Mouse (Mus musculus): ENCODE data around the gene Rtl8b. TPM values are rescaled to one million over a fixed set of nuclear protein-coding genes. Genes with fewer than 3 reads are reported as not detected.
"Not testable (repeated sequence)": the region's sequence is repeated elsewhere in the genome, so short reads cannot be mapped to it uniquely, and the experiment has no call there.

The Rtl8b gene
- polyA plus RNA-seq, 1 experiment: 406 TPM

DNA sequence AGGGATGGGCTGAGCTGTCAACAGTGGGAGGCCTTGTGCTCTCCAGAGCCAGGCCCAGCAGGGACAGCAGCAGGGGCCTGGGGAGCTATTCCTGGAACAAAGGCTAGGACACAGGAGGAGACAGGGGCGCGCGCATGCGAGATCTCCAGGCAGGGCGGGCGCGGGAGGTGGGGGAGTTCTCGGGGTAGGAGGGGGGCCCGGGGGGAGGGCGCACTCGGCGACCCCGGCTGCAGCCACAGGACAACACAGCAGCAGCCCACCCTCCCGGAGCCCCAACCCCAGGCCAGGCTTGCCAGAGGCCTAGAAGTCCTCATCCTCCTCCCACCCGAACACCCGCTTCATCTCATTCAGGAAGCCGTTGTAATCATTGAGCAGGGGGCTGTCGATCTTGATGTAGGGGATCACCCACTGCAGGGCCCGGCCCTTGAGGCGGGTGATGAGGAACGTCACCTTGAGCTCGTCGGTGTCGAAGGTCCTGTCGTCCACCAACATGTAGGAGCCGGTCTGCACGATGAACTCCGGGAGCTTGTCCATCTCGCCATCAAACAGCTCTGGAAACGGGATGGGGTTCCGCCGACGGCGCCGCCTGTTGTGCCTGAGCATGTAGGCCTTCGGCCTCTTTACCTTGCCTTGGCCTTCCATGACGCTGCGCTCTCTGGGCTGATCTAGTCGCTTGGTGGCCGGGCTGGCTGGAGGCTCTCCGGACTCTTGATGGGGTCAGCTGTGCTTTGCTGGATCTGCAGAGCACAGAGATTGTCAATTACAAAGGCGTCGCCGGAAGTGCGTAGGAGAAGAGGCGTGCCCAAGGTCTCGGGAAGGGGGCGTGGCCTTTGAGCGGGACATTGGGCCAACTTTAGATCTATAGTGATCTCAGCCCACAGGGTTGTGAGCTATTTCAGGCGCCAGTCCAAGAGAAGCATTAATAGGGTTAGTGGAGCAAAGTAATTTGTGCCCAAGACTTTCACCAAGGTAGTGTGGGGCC is 26.9 kb downstream of the Rtl8b start, which contains the start of gene Rtl8a:
Rtl8a (minus strand) TSS at position 703 of the 982 bp plus-strand sequence.
- 15% methylated on average over 13 of the region's 50 CpGs for WGBS
- TF ChIP-seq POLR2A (IDR thresholded peaks at IDR 0.05; ENCODE audit: borderline replicate concordance, insufficient read depth, low read length): peak; percentile 16; the same call in 1 of the 2 replicates
- peak within 1 kb of the TSS; percentile 43 for H3K4me3 ChIP-seq (replicated peaks; ENCODE audit: insufficient read depth, low read depth, low read length)
- peak within 1 kb of the TSS; percentile 85; the same call in 1 of the 2 replicates for H3K27ac ChIP-seq (ENCODE audit: insufficient read depth, low read length)
- H3K4me1 ChIP-seq (ENCODE audit: control insufficient read depth, insufficient read depth, low read length); H3K27me3 ChIP-seq (ENCODE audit: control insufficient read depth, insufficient read depth, low read length): not testable (repeated sequence)
- peak; percentile 82 to 85 for DNase-seq

DNA sequence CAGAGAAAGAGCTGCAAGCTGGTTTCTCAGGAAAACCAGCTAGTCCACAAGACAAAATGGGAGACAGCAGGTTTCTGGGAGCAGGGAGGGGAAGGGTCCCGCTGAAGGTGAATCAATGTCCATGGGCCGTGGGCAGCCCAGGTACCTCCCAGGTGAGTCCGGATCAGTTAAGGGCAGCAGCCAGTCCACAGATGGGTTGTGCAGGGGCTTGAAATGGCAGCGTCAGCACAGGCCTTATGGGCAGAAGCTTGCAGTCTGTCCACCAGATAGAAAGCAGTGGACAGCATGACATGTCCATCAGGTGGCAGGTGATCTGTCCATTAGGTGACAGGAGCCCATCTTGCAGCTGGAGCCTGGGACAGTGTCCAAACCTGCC is 27.6 kb downstream of the Rtl8b start:
- 10% methylated on average over 3 of the region's 4 CpGs for WGBS

DNA sequence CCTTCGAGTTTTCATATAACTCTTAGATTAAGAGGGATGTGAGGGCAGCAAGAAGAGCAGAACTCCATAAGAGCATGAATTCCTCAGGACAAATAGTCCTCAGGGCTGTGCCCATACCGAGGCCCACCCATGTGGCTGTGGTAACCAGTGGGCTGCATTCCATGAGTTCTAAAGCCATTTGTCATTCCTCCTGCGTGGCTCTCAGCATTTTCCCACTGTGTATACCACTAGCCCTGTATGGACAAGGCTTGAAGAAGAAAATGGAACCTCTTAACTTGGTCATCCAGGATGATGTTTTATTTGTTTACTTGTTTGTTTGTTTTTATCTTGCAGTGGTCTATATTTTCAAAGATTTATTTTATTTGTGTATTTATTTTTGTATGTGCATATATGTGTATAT is 32.1 kb downstream of the Rtl8b start:
- H3K4me1 ChIP-seq (ENCODE audit: control insufficient read depth, insufficient read depth, low read length); DNase-seq; H3K27ac ChIP-seq (ENCODE audit: insufficient read depth, low read length); H3K27me3 ChIP-seq (ENCODE audit: control insufficient read depth, insufficient read depth, low read length); H3K4me3 ChIP-seq (replicated peaks; ENCODE audit: insufficient read depth, low read depth, low read length): not testable (repeated sequence)
- WGBS: 34% methylated on average over 3 of the region's 3 CpGs

More for the DNA sequence above, 27.6 kb downstream of the Rtl8b start:
- not testable (repeated sequence) for H3K27me3 ChIP-seq (ENCODE audit: control insufficient read depth, insufficient read depth, low read length); H3K4me3 ChIP-seq (replicated peaks; ENCODE audit: insufficient read depth, low read depth, low read length); H3K27ac ChIP-seq (ENCODE audit: insufficient read depth, low read length); H3K4me1 ChIP-seq (ENCODE audit: control insufficient read depth, insufficient read depth, low read length)
- DNase-seq: peak; percentile 11 to 29

Other genes starting within 250 kb of the Rtl8b start
- not detected in 2 replicates for gene Etd, start 235.5 kb downstream of the Rtl8b start, polyA plus RNA-seq (2012; rRNA removed)
- 296 and 324 TPM in 2 replicates for gene Rtl8c, start 62.4 kb downstream of the Rtl8b start, polyA plus RNA-seq (2012; rRNA removed)
- gene Gm14597, start 61.4 kb downstream of the Rtl8b start, polyA plus RNA-seq (2012; rRNA removed): not detected in 2 replicates
- gene Rtl8a, start 26.7 kb downstream of the Rtl8b start, polyA plus RNA-seq (2012; rRNA removed): 362 and 398 TPM in 2 replicates
- 0.39 and 0.49 TPM in 2 replicates for gene 4930502E18Rik, start 54.4 kb upstream of the Rtl8b start, polyA plus RNA-seq (2012; rRNA removed)
- 0.11 TPM in 1 of 2 replicates, not detected in the other for gene 1700013H16Rik, start 87.4 kb upstream of the Rtl8b start, polyA plus RNA-seq (2012; rRNA removed)
- 0.06 and 0.10 TPM in 2 replicates for gene Zfp36l3, start 106.0 kb upstream of the Rtl8b start, polyA plus RNA-seq (2012; rRNA removed)
- 0.87 and 1.1 TPM in 2 replicates for gene Xlr, start 127.3 kb upstream of the Rtl8b start, polyA plus RNA-seq (2012; rRNA removed)